Mouse (Mus musculus) forebrain, embryonic 12.5 days (tissue): ENCODE measurements around the gene Astl. TPM values are rescaled to one million over a fixed set of nuclear protein-coding genes. Genes with fewer than 3 reads are reported as not detected.

ENCODE experiments used
- ATAC-seq: fragments of 200-750 bp; cut with Nextera tagmentation; 2 replicates; pipeline ENCODE4 v1.8.0; 2017; ENCODE audit warnings: moderate TSS enrichment; ENCODE audit not compliant: low FRiP score
- H3K27ac ChIP-seq: fragments of 300-500 bp; sonication (generic); 2 replicates; pipeline ENCODE4 v1.5.1; 2016; ENCODE audit warnings: mild to moderate bottlenecking
- H3K27me3 ChIP-seq: fragments of 300-500 bp; sonication (generic); 2 replicates; pipeline ENCODE4 v1.6.1; 2016; ENCODE audit warnings: mild to moderate bottlenecking
- H3K36me3 ChIP-seq: fragments of 300-500 bp; sonication (generic); replicated peaks from 2 replicates; pipeline ENCODE4 v1.6.1; 2016; ENCODE audit warnings: mild to moderate bottlenecking
- H3K4me1 ChIP-seq: fragments of 300-500 bp; sonication (generic); 2 replicates; pipeline ENCODE4 v1.6.1; 2016
- H3K4me2 ChIP-seq: fragments of 300-500 bp; sonication (generic); 2 replicates; pipeline ENCODE4 v1.6.1; 2016; ENCODE audit warnings: mild to moderate bottlenecking, moderate library complexity
- H3K4me3 ChIP-seq: fragments of 300-500 bp; sonication (generic); replicated peaks from 2 replicates; pipeline ENCODE4 v1.5.1; 2016; ENCODE audit warnings: mild to moderate bottlenecking
- H3K9ac ChIP-seq: fragments of 300-500 bp; sonication (generic); 2 replicates; pipeline ENCODE4 v1.6.1; 2016; ENCODE audit warnings: mild to moderate bottlenecking
- H3K9me3 ChIP-seq: fragments of 300-500 bp; sonication (generic); 2 replicates; pipeline ENCODE4 v1.6.1; 2016
- WGBS: fragments of 180-500 bp; shearing (Covaris S2); methylation state at CpG from one replicate; pipeline ENCODE4 v1.1.7; 2016; 5-methylcytosine and 5-hydroxymethylcytosine counted together
- polyA plus RNA-seq: library from polyadenylated mRNA; unstranded; fragments of >200 nt; fragmentation: Nextera tagmentation; extraction: Ambion mirVana; gene quantifications from 2 replicates; pipeline ENCODE4 v1.2.1, GENCODE M21; 2016

Gene Astl
- polyA plus RNA-seq, 1 experiment from 2014 or later, result not detected

DNA sequence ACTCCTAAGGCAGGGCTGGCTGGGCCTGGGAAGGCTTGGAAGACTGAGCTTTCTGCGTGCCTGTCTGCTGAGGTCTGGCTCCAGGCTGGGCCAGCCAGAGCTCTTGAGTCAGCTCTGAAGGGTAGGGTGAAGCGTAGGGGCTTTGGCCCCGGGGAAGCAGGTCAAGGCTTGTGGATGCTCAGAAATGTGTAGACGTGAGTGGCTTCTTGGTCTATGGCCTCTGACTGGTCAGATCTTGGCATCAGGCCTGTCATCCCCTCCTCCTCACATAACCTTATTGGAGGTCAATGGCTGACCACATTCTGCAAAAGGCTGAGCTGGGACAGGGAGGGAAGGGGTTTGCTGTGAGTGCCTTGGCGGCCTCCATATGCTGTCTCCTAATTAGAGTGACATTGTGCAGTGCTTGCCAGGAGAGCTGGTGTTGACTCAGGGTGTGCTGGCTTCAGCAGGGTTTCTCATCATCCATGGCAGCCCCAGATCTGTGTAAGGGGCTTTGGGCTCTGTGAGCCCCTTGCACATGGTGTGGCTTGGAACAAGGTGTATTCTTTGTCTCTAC lies 56.2 kb downstream of the Astl start:
- Histone ChIP-seq H3K27ac (no peak overlapping the region), H3K27me3 (no peaks in the 10 kb centered on the region), H3K4me2 (no peak overlapping the region), H3K36me3 (no peaks in the 10 kb centered on the region), H3K4me1 (no peaks in the 10 kb centered on the region), H3K9me3 (no peaks in the 10 kb centered on the region), H3K9ac (no peak overlapping the region), H3K4me3 (no peak overlapping the region)
- ATAC-seq, result no peak
- 85% methylated on average over 5 of the region's 5 CpGs for WGBS

DNA sequence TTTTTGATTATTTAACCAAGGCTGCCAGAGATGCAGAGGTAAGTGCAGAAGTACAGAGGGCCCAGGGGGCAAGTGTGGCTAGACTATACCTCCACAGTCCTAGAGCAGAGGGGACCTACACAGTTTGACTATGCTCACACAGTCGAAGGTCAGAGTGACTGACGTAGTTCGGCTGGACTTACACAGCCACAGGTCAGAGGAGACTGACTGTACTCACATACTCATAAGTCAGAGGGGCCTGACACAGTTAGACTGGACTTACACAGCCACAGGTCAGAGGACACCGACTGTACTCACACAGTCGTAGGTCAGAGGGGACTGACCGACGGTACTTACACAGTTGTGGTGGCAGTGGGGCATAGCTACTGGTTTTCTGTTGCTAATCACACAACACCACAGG lies 60.3 kb downstream of the Astl start:
- no peak overlapping the region for H3K4me3 ChIP-seq
- no peak overlapping the region for H3K4me2 ChIP-seq
- no peaks in the 10 kb centered on the region for H3K36me3 ChIP-seq
- ATAC-seq, result no peak
- no peak overlapping the region for H3K27ac ChIP-seq
- H3K9ac ChIP-seq, result no peak overlapping the region
- no peaks in the 10 kb centered on the region for H3K27me3 ChIP-seq
- no peaks in the 10 kb centered on the region for H3K4me1 ChIP-seq
- no peaks in the 10 kb centered on the region for H3K9me3 ChIP-seq
- 90% methylated on average over 7 of the region's 7 CpGs for WGBS

Other genes starting within 250 kb of the Astl start
- 105 and 111 TPM in 2 replicates for gene Ncaph, start 204.7 kb upstream of the Astl start, polyA plus RNA-seq
- 19.2 and 19.4 TPM in 2 replicates for gene Itpripl1, start 195.2 kb upstream of the Astl start, polyA plus RNA-seq
- gene 1810024B03Rik, start 130.4 kb upstream of the Astl start, polyA plus RNA-seq, result 3.0 and 3.1 TPM in 2 replicates
- gene Snrnp200, start 130.3 kb upstream of the Astl start, polyA plus RNA-seq, result 95.9 and 100 TPM in 2 replicates
- gene Ciao1, start 90.8 kb upstream of the Astl start, polyA plus RNA-seq, result 51.3 and 55.0 TPM in 2 replicates
- gene Tmem127, start 90.7 kb upstream of the Astl start, polyA plus RNA-seq, result 29.6 and 33.0 TPM in 2 replicates
- gene Stard7, start 68.4 kb upstream of the Astl start, polyA plus RNA-seq, result 103 TPM in 2 replicates
- gene Dusp2, start 2.5 kb upstream of the Astl start, polyA plus RNA-seq, result 3.9 and 4.8 TPM in 2 replicates
- 1.5 and 1.9 TPM in 2 replicates for gene Adra2b, start 24.6 kb downstream of the Astl start, polyA plus RNA-seq
- gene Gpat2, start 86.6 kb downstream of the Astl start, polyA plus RNA-seq, result 0.14 and 0.22 TPM in 2 replicates
- gene Fahd2a, start 105.9 kb downstream of the Astl start, polyA plus RNA-seq, result 24.9 and 25.4 TPM in 2 replicates
- 3.8 and 4.6 TPM in 2 replicates for gene Kcnip3, start 183.5 kb downstream of the Astl start, polyA plus RNA-seq
- gene Prom2, start 202.8 kb downstream of the Astl start, polyA plus RNA-seq, result 0.26 and 0.41 TPM in 2 replicates
- gene Zfp661, start 248.5 kb downstream of the Astl start, polyA plus RNA-seq, result 8.0 and 8.4 TPM in 2 replicates
- gene Mrps5, start 248.6 kb downstream of the Astl start, polyA plus RNA-seq, result 175 and 179 TPM in 2 replicates